Mouse (Mus musculus) bone marrow, adult 2 months (tissue): ENCODE results near the gene Iqsec1. TPM values are rescaled to one million over a fixed set of nuclear protein-coding genes. Genes with fewer than 3 reads are reported as not detected.

Experiments
- H3K27ac ChIP-seq: fragments of 200-500 bp; 2 replicates; pipeline ENCODE4 v1.5.1; 2012; ENCODE audit warnings: low read depth, mild to moderate bottlenecking, control low read depth, inconsistent platforms, low read length; ENCODE audit not compliant: control insufficient read depth, poor library complexity, insufficient read depth
- H3K4me1 ChIP-seq: fragments of 200-500 bp; 2 replicates; pipeline ENCODE4 v1.6.1; 2011; ENCODE audit warnings: low read length; ENCODE audit not compliant: control insufficient read depth, insufficient read depth
- H3K4me3 ChIP-seq: fragments of 200-500 bp; replicated peaks from 2 replicates; pipeline ENCODE3; 2011; ENCODE audit warnings: mild to moderate bottlenecking, low read depth, low read length, control low read depth; ENCODE audit not compliant: control insufficient read depth
- CTCF ChIP-seq: fragments of 200-500 bp; IDR thresholded peaks from 2 replicates; pipeline ENCODE4 v1.5.1; 2011; ENCODE audit warnings: low read length, control low read depth; ENCODE audit not compliant: control insufficient read depth, insufficient read depth
- POLR2A ChIP-seq: fragments of 200-500 bp; IDR thresholded peaks from 2 replicates; pipeline ENCODE4 v1.6.1; 2011; ENCODE audit warnings: low read depth, mild to moderate bottlenecking, control low read depth, low read length, borderline replicate concordance; ENCODE audit not compliant: control insufficient read depth
- WGBS: fragments of 180-500 bp; shearing (Covaris S2); methylation state at CpG from one replicate; pipeline ENCODE4 v1.1.7; 2018; 5-methylcytosine and 5-hydroxymethylcytosine counted together
- polyA plus RNA-seq: library from polyadenylated mRNA; stranded (reverse); fragments of >200 nt; gene quantifications from 2 replicates; pipeline ENCODE4 v1.2.4, GENCODE M21; 2011; ENCODE audit warnings: low replicate concordance; ENCODE audit not compliant: missing spikeins, insufficient read depth, insufficient read length

The Iqsec1 gene
- polyA plus RNA-seq, 1 experiment: 81.1 TPM

DNA sequence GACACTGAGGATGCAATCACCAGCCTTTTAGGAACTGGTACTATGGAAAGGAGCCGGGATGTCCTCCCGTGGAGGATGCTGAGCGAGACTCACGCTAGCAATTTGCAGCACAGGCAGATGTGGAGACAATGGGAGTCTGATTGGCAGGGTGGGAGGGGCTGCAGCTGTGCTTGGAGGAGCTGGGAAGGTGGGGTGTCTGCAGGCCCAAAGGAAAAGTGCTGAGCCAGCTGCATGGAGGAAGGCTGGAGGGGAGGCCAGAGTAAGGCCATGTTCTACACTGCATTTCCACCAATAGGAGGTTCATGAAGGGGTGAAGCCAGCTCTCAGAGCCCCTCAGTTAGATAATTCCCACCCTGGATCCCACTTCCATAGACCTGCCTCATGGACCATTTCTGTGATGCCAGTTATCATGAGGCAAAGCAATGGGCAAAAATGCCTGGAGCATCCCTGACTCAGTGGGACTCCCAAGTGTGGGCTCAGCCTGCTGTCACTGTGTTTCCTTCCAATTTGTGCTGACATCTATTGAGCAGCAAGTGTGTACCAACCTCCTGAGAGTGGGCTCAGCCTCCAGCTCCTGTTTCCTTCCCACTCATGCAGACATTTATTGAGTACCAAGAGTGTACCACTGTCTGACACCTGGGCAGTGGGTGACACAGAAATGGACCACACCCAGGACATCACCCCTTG, 166.4 kb downstream of the Iqsec1 start:
- Histone ChIP-seq H3K4me3 (no peak overlapping the region), H3K4me1 (no peaks in the 10 kb centered on the region; the same call in 1 of the 2 replicates), H3K27ac (no peak overlapping the region)
- 85% methylated on average over 4 of the region's 4 CpGs for WGBS
- TF ChIP-seq CTCF (no peak), POLR2A (no peak)

DNA sequence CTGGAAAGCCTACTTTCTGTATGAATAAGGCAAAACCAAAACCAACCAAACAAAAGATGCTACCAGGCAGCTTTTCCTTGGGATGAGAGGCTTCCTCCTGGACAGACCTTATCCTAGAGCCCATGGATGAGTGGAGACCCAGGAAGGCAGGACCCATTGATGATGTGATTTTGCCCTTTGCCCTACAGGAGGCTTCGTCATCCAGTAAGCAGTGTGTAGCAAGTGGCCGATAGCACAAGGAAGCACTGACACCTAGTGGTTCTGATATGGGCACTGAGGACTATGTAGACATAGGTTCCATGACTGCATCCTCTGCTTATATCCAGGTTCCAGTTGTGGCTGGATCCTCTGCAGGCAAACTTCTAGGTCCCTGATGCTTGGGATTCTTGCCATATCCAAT, 168.6 kb downstream of the Iqsec1 start:
- TF ChIP-seq CTCF: peak; percentile 66
- no peak for TF ChIP-seq POLR2A
- no peaks in the 10 kb centered on the region for H3K4me1 ChIP-seq
- no peak overlapping the region for H3K27ac ChIP-seq
- H3K4me3 ChIP-seq: no peak overlapping the region
- WGBS: 41% methylated on average over 2 of the region's 2 CpGs

DNA sequence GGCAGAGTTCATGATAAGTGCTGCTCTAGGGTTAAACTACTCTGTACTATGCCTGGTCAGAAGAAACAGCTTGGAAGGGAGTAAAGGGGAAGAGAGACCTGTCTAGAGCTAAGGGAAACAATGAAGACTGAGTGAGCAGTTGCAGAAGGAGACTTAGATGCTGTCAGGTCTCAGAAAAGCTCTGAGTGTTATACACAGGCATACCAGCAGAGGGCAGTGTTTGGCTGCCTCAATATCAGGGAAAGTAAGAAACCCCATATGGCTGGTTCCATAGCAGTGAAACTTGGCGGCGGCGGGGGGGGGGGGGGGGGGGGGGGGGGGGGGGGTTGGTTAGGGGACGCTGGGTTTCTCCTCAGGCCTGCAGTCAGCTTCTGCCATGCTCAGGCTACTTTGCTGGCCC, 169.5 kb downstream of the Iqsec1 start:
- Histone ChIP-seq H3K4me3 (no peak overlapping the region), H3K4me1 (no peaks in the 10 kb centered on the region), H3K27ac (no peak overlapping the region)
- WGBS: no CpG with 5 or more reads among the region's 4 CpGs
- TF ChIP-seq CTCF (no peak; the same call in 1 of the 2 replicates), POLR2A (no peak)

DNA sequence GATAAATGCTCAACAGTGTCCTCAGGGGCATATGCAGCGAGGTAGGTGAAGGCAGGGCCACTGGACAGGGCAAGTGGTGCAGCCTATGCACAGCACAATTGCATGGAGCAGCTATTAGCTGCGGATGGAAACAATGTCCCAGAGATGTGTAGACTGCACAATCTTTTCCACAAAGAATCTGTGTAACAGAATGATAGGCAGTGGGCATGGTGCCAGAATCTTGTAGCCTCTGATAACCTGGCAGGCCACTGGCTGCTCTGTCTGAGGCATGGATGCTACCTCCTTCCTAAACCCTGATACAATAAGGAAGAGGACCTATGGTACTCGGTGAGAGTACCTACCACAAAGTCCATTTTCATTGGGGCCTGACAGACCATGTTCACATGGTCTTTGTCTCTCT, 171.9 kb downstream of the Iqsec1 start:
- no peak overlapping the region for H3K27ac ChIP-seq
- 62% methylated on average over 3 of the region's 3 CpGs for WGBS
- no peak overlapping the region for H3K4me3 ChIP-seq
- TF ChIP-seq CTCF (no peak), POLR2A (no peak)
- no peaks in the 10 kb centered on the region for H3K4me1 ChIP-seq

DNA sequence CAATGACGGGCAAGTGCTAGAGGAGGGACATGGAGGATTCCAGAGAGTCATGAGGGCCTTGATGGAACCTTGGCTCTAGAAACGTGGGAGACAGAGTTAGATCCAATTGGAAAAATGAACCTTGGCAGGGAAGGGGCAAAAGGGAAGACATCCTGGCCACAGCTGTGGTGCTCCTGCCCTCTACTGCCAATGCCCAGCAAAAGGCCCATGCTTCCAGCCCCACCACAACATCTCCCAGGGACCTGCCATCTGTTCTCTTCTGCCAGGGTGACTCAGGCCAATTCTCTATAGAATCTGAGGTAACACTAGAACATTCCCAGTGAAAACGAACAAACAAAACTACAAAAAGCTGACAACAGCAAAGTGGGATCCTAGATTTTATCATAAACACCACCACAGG, 173.1 kb downstream of the Iqsec1 start:
- TF ChIP-seq CTCF (no peak), POLR2A (no peak)
- H3K4me1 ChIP-seq: no peaks in the 10 kb centered on the region
- WGBS: 49% methylated on average over 3 of the region's 3 CpGs

DNA sequence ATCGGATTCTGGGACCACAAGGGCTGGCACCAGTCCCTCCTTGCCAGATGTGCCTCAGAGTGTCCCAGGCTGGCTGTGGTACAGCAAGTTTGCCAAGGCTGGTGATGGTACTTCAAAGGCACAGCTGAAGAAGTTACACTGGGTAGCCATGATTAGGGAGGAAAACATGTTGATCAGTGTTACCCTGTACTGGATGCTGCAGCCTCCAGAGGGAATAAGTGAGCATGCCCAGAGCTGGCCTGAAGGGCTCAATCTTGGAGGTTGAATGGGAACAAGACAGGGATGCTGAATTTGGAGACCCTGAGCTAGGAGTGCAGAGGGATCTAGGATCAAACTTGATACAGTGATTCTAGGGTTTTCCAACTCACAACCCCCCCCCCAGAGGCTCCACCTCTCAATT, 175.0 kb downstream of the Iqsec1 start:
- TF ChIP-seq CTCF: no peak
- TF ChIP-seq POLR2A: no peak
- WGBS: 67% methylated on average over 1 of the region's 1 CpGs
- H3K27ac ChIP-seq: no peak overlapping the region
- no peak overlapping the region for H3K4me3 ChIP-seq
- no peaks in the 10 kb centered on the region for H3K4me1 ChIP-seq

More for the DNA sequence above, 173.1 kb downstream of the Iqsec1 start:
- H3K4me3 ChIP-seq: no peak overlapping the region
- no peak overlapping the region for H3K27ac ChIP-seq

DNA sequence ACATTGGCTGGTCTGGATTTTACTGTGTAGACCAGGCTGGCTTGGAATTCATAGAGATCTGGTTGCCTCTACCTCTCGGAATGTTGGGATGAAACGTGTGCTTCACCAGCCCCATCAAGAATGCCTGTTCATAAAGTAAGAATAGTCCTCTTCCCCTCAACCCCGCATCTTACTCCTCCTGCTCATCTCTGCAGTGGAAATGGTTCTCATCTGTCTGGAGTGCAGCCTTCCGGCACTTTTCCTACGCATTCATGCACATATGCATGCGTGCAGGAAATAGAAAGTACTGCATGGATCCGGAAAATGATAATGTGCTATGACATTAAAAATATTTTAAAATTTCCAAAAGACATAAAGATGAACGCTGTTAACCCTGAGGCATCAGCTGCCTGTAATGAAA, 175.9 kb downstream of the Iqsec1 start:
- 80% methylated on average over 8 of the region's 8 CpGs for WGBS
- no peaks in the 10 kb centered on the region for H3K4me1 ChIP-seq
- TF ChIP-seq POLR2A (no peak), CTCF (no peak)

DNA sequence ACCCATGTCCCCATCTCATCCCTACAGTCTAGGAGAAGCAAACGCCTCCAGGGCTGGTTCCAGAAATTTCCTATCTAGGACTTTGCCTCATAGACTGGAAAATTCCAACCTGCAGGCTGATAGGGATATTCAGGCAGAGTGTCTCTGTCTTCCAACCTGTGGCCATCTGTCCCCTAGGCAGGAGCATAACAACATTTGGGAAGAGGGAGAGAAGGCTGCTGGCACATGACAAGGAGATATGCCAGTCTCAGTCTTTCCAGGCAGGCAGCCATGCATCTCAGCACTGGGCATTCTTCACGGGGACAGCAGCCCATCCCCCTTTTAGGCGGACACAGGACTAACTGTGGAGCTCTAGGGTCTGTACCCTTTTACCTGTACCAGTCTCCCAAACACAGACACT, 176.4 kb downstream of the Iqsec1 start:
- H3K27ac ChIP-seq: no peak overlapping the region
- 61% methylated on average over 3 of the region's 3 CpGs for WGBS
- TF ChIP-seq CTCF: no peak
- no peak for TF ChIP-seq POLR2A
- H3K4me1 ChIP-seq: no peaks in the 10 kb centered on the region
- H3K4me3 ChIP-seq: no peak overlapping the region

More for the DNA sequence above, 175.9 kb downstream of the Iqsec1 start:
- H3K4me3 ChIP-seq: no peak overlapping the region
- H3K27ac ChIP-seq: no peak overlapping the region

DNA sequence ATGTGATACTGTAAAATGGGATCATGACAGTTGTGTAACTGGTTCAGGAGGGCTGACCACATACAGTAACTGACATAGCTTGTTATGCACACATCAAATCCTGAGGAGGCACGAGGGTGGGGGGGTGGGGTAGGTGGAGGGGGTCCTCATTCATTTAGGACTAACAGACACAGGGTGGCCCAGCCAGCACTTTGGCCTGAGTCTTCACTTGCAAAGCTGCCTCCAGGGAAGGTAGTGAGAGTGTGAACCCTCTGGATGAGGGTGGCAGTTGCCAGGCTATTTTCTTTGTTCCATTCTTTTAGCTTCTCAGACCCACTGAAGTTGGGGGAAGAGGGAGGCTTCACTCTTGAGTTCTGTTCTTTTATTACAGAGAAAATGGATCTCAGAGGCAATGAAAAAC, 177.9 kb downstream of the Iqsec1 start:
- H3K4me3 ChIP-seq: no peak overlapping the region
- TF ChIP-seq CTCF (no peak), POLR2A (no peak)
- 25% methylated on average over 1 of the region's 1 CpGs for WGBS
- H3K27ac ChIP-seq: no peak overlapping the region
- H3K4me1 ChIP-seq: no peaks in the 10 kb centered on the region
